Mouse (Mus musculus) heart, embryonic 15.5 days (tissue): ENCODE data around the gene Ppfia3. TPM values are rescaled to one million over a fixed set of nuclear protein-coding genes. Genes with fewer than 3 reads are reported as not detected.

Experiments
- ATAC-seq: fragments of 200-750 bp; cut with Nextera tagmentation; replicated peaks from 2 replicates; pipeline ENCODE4 v1.8.0; 2017; ENCODE audit warnings: low read depth, moderate TSS enrichment; ENCODE audit not compliant: insufficient number of reproducible peaks, insufficient read depth, low FRiP score
- H3K27ac ChIP-seq: fragments of 300-500 bp; sonication (generic); 2 replicates; pipeline ENCODE4 v1.5.1; 2015; ENCODE audit warnings: mild to moderate bottlenecking, inconsistent platforms
- H3K27me3 ChIP-seq: fragments of 300-500 bp; sonication (generic); 2 replicates; pipeline ENCODE4 v1.6.1; 2015; ENCODE audit warnings: inconsistent platforms
- H3K36me3 ChIP-seq: fragments of 300-500 bp; sonication (generic); 2 replicates; pipeline ENCODE4 v1.6.1; 2015; ENCODE audit warnings: mild to moderate bottlenecking, inconsistent platforms
- H3K4me1 ChIP-seq: fragments of 300-500 bp; sonication (generic); replicated peaks from 2 replicates; pipeline ENCODE4 v1.6.1; 2015; ENCODE audit warnings: inconsistent platforms
- H3K4me2 ChIP-seq: fragments of 300-500 bp; sonication (generic); 2 replicates; pipeline ENCODE4 v1.6.1; 2015; ENCODE audit warnings: inconsistent platforms, mild to moderate bottlenecking, moderate library complexity
- H3K4me3 ChIP-seq: fragments of 300-500 bp; sonication (generic); 2 replicates; pipeline ENCODE4 v1.5.1; 2015; ENCODE audit warnings: mild to moderate bottlenecking, inconsistent platforms
- H3K9ac ChIP-seq: fragments of 300-500 bp; sonication (generic); 2 replicates; pipeline ENCODE4 v1.6.1; 2015; ENCODE audit warnings: mild to moderate bottlenecking, inconsistent platforms
- H3K9me3 ChIP-seq: fragments of 300-500 bp; sonication (generic); replicated peaks from 2 replicates; pipeline ENCODE4 v1.6.1; 2016; ENCODE audit warnings: inconsistent platforms
- WGBS: fragments of 180-500 bp; shearing (Covaris S2); methylation state at CpG from one replicate; pipeline ENCODE4 v1.1.7; 2015; ENCODE audit warnings: mixed read lengths; 5-methylcytosine and 5-hydroxymethylcytosine counted together
- polyA plus RNA-seq: library from polyadenylated mRNA; unstranded; fragments of >200 nt; fragmentation: Nextera tagmentation; extraction: Ambion mirVana; gene quantifications from 2 replicates; pipeline ENCODE4 v1.2.1, GENCODE M21; 2015

Gene Ppfia3
- polyA plus RNA-seq = 1.6 and 2.1 TPM in 2 replicates

DNA sequence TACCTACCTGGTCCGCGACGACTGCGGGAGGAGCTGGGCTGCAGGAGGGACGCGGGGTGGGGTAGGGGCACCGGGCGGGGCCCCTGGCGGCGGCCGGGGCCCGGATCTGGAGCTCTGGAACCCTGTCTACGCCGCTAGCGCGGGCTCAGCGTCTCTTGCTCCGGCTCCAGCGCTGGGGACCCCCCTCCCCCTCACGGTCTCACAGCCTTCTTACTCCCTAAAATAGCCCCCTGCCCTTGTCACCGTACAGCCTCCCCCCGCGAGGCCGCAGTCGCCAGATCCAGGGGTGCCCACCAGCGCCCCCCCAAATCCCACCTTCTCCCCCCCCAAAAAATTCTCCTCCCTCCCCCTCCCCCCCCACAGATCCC, at the start of gene Ppfia3:
Gene Ppfia3, minus strand, starts transcription at position 368 of the 368 bp plus-strand sequence.
- peaks cover 72% of the 10 kb centered on the region for H3K27me3 ChIP-seq
- peak within 1 kb of the TSS; percentile 57 for H3K9ac ChIP-seq
- peak within 1 kb of the TSS; percentile 52 for H3K27ac ChIP-seq
- peak within 1 kb of the TSS; percentile 99 for H3K4me2 ChIP-seq
- no peaks in the 10 kb centered on the region for H3K36me3 ChIP-seq
- WGBS = under 1% methylated on average over 26 of the region's 26 CpGs
- H3K4me3 ChIP-seq = peak within 1 kb of the TSS; percentile 61
- ATAC-seq = peak; percentile 5; the same call in 1 of the 2 replicates
- H3K9me3 ChIP-seq = no peaks in the 10 kb centered on the region
- H3K4me1 ChIP-seq = peaks cover 41% of the 10 kb centered on the region

DNA sequence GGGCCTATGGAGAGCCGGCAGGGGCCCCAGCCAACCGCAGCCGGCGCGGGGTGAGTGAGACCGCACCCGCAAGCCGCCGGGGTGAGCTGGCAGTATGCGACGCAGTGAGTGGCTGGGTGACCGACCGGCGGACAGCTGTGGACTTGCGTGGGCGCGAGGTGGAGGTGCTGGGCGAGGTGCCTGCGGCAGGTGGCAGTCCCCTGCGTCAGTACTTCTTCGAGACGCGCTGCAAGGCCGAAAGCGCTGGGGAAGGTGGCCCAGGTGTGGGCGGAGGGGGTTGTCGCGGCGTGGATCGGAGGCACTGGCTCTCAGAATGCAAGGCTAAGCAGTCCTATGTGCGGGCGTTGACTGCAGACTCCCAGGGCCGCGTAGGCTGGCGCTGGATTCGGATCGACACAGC, 48.8 kb upstream of the Ppfia3 start:
- H3K27ac ChIP-seq = no peak overlapping the region
- no peaks in the 10 kb centered on the region for H3K36me3 ChIP-seq
- H3K9me3 ChIP-seq = no peaks in the 10 kb centered on the region
- no peak for ATAC-seq
- H3K4me1 ChIP-seq = peaks cover 40% of the 10 kb centered on the region
- H3K4me3 ChIP-seq = peak overlapping the region; percentile 10; the same call in 1 of the 2 replicates
- no peak overlapping the region for H3K9ac ChIP-seq
- peak overlapping the region; percentile 37 for H3K4me2 ChIP-seq
- 16% methylated on average over 37 of the region's 37 CpGs for WGBS
- peaks cover 94% of the 10 kb centered on the region for H3K27me3 ChIP-seq

DNA sequence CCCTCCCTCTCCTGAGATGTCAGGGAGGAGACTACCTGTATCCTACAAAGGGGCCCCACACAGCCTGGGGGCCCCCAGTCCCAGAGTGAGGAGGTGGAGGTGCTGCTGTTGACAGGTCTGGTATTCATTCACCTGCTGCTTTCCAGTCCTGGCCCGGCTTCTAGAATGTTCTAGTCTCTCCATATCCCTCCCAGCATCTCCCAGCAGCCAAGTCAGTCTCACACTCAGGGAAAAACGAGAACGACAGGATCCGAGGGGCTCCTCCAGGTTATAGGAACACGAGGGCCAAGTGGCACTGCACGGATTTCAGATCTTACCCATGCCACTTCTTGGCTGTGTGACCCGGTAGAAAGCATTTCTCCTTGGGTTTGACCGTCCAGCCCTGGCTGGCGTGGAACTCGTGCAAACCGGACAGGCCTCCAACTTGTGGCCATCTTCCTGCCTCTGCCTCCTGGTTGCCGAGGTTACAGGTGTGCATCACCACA, 48.0 kb upstream of the Ppfia3 start:
- WGBS = 40% methylated on average over 12 of the region's 12 CpGs
- Histone ChIP-seq H3K4me2 (peak overlapping the region; percentile 92; the same call in 1 of the 2 replicates), H3K27ac (no peak overlapping the region)

DNA sequence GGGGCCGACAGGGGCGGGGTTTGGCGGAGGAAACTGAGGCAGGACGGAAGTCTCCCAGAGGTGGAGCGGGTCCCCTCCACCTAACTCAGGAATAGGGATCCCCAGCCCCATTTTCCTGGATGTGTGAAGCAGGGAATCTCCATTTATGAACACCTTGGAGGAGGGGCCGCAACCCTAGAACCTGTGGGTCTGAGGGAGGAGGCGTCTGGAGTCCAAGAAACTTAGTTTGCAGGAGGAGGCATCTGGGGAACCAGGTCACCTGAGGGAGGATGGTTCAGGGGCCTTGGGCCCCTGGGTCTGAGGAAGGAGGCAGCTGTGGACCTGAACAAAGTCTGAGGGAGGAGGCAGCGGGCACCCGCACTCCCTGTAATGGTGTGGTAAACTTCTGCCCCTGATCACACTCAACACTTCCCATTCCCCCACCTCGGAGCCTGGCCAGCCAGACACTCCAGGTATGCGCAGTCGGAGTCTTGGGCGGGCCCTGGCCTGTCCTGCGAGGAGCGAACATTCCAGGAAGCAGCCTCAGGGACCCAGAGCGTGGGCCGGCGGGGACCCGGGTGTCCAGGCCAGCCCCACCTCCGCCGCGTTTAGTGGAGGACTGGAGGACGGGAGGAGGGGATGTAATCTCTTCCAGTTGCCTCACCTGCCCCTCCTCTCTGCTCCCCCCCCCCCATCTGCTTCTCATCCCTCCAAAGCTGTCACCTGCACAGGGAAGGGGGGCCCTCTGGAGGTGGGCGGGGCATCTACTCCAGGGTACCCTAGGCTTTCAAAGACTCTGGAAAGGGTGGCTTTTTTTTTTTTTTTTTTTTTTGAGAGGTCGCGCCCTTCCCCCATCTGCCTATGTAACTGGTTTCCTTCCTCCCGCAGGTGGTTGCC, 47.3 kb upstream of the Ppfia3 start:
- Histone ChIP-seq H3K27me3 (peaks cover 93% of the 10 kb centered on the region), H3K4me1 (peaks cover 40% of the 10 kb centered on the region), H3K36me3 (no peaks in the 10 kb centered on the region), H3K4me3 (peak overlapping the region; percentile 58), H3K9me3 (no peaks in the 10 kb centered on the region), H3K9ac (peak overlapping the region; percentile 52), H3K4me2 (peak overlapping the region; percentile 92), H3K27ac (peak overlapping the region; percentile 59)
- peak; percentile 29; the same call in 1 of the 2 replicates for ATAC-seq
- WGBS = 2% methylated on average over 23 of the region's 27 CpGs

More for the DNA sequence above, 48.0 kb upstream of the Ppfia3 start:
- no peaks in the 10 kb centered on the region for H3K9me3 ChIP-seq
- peak overlapping the region; percentile 58; the same call in 1 of the 2 replicates for H3K4me3 ChIP-seq
- ATAC-seq = no peak
- H3K4me1 ChIP-seq = peaks cover 40% of the 10 kb centered on the region
- peaks cover 94% of the 10 kb centered on the region for H3K27me3 ChIP-seq
- no peak overlapping the region for H3K9ac ChIP-seq
- H3K36me3 ChIP-seq = no peaks in the 10 kb centered on the region

DNA sequence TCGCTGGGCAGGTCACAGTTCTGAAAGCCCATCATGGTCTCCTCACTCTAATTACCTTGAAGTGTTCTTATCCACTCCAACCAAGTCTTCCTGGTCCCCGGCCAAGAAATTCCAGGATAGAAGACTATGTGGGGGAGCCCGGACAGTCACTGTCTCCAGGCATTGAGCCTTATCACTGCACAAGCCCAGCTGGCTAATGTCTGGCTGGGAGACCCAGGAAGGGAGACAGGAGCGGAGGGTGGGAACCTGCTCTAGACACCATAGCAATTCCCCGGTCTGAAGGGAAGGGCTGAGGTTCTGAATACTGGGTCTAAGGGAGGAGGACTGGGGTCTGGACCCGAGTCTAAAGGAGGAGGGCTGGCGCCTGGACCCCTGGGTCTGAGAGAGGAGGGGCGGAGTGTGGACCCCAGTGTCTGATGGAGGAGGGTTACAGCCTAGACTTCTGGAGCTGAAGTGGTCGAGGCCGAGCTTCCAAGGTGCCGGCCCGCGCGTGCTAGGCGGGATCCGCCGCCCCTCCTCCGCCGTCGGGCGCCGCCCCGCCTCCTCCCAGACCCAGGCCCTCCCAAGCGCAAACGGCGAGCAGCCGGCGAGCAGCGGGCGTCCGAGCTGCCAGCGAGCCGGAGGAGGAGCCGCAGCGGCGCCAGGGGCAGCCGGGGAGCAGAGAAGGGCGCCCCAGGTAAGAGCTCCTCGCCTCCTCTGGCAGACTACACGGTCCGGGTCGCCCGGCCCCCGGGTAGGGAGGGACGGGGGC, 46.5 kb upstream of the Ppfia3 start, which contains the start of gene Ntf5:
Gene Ntf5, plus strand, starts transcription at position 583 of the 751 bp plus-strand sequence.
- Histone ChIP-seq H3K4me2 (peak within 1 kb of the TSS; percentile 92), H3K27ac (peak within 1 kb of the TSS; percentile 59)

DNA sequence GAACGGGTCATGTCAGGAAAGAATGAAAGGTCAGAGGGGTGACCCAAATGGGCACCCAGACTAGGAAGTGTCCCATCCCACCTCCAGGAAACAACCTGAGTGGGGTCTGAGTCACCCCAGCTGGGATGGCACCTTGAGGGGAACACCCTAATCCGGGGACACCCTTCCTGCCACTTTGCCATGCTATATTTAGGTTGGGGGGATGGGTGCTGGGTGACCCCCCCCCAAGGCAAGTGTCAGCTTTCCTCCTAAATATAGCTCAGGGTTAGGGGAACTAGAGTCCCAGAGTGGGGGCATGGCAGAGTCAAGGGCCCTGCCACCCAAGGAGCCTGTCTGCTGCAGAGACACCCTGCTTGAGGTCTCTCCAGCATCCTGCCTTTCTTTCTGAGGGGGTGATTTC, 45.6 kb upstream of the Ppfia3 start:
- Histone ChIP-seq H3K9ac (no peak overlapping the region), H3K4me2 (no peak overlapping the region), H3K4me1 (peaks cover 35% of the 10 kb centered on the region), H3K27me3 (peaks cover 93% of the 10 kb centered on the region), H3K4me3 (no peak overlapping the region), H3K9me3 (no peaks in the 10 kb centered on the region), H3K36me3 (no peaks in the 10 kb centered on the region), H3K27ac (no peak overlapping the region)
- WGBS = 34% methylated on average over 2 of the region's 2 CpGs
- no peak for ATAC-seq

More for the DNA sequence above, 46.5 kb upstream of the Ppfia3 start, which contains the start of gene Ntf5:
- no peaks in the 10 kb centered on the region for H3K9me3 ChIP-seq
- peak within 1 kb of the TSS; percentile 52 for H3K9ac ChIP-seq
- no peaks in the 10 kb centered on the region for H3K36me3 ChIP-seq
- WGBS = 1% methylated on average over 45 of the region's 45 CpGs
- H3K4me3 ChIP-seq = peak within 1 kb of the TSS; percentile 58
- H3K27me3 ChIP-seq = peaks cover 93% of the 10 kb centered on the region
- peaks cover 39% of the 10 kb centered on the region for H3K4me1 ChIP-seq
- ATAC-seq = peak; percentile 28

DNA sequence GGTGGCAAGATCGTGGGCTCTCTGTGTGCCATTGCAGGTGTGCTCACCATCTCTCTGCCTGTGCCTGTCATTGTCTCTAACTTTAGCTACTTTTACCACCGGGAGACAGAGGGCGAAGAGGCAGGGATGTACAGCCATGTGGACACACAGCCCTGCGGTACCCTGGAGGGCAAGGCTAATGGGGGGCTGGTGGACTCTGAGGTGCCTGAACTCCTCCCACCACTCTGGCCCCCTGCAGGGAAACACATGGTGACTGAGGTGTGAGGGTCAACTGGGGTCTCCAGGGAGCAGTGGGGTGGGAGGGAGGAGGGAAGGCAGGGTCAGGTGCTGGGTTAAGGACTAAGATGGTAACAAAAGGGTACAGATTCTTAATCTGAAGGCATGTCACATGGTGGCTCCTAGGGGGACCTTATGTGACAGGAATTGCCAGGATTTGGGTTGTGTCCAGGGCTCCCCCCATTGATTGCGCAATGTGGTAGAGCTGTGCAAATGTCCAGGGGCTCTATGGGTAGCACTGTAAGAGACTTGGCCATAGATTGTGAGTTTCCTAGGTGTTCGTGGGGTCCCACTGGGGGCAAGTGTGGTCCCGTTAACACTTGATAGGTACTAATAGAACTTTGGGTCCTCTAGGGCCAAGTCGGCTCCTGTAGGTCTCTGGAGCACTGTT, 42.8 kb upstream of the Ppfia3 start:
- no peak for ATAC-seq

DNA sequence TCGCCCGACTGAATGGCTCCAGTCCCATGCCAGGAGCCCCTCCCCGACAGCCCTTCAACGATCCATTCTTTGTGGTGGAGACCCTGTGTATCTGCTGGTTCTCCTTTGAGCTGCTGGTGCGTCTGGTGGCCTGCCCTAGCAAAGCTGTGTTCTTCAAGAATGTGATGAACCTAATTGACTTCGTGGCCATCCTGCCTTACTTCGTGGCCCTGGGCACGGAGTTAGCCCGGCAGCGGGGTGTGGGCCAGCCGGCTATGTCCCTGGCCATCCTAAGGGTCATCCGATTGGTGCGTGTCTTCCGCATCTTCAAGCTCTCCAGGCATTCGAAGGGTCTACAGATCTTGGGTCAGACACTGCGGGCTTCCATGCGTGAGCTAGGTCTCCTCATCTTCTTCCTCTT, 42.1 kb upstream of the Ppfia3 start:
- Histone ChIP-seq H3K4me3 (no peak overlapping the region), H3K4me2 (no peak overlapping the region), H3K36me3 (no peaks in the 10 kb centered on the region), H3K27me3 (peaks cover 86% of the 10 kb centered on the region), H3K9me3 (no peaks in the 10 kb centered on the region), H3K4me1 (peaks cover 35% of the 10 kb centered on the region), H3K27ac (no peak overlapping the region), H3K9ac (no peak overlapping the region)
- 83% methylated on average over 17 of the region's 17 CpGs for WGBS
- no peak for ATAC-seq

More for the DNA sequence above, 42.8 kb upstream of the Ppfia3 start:
- Histone ChIP-seq H3K4me3 (no peak overlapping the region), H3K36me3 (no peaks in the 10 kb centered on the region), H3K4me2 (no peak overlapping the region), H3K27ac (no peak overlapping the region), H3K9ac (no peak overlapping the region), H3K9me3 (no peaks in the 10 kb centered on the region), H3K4me1 (peaks cover 42% of the 10 kb centered on the region), H3K27me3 (peaks cover 93% of the 10 kb centered on the region)
- WGBS = 76% methylated on average over 8 of the region's 8 CpGs

DNA sequence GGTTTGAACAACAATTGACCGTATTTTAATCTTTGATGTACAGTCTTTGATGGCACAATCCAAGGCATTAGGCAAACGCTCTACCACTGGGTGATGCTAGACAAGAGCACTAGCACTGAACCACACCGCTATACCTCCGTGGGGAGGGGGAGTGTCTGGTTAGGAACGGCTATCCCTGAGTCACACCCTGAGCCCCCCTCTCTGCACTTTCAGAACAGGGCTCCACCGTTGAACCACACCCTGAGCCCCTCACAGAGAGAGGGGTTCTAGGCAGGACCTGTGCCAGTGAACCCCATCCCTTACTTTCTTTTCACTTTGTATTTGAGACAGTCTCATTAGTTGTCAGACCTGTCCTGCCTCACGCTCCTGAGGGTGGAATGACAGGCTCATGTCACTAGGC, 41.5 kb upstream of the Ppfia3 start:
- Histone ChIP-seq H3K9me3 (no peaks in the 10 kb centered on the region), H3K9ac (no peak overlapping the region), H3K4me1 (peaks cover 29% of the 10 kb centered on the region), H3K36me3 (no peaks in the 10 kb centered on the region), H3K27me3 (peaks cover 80% of the 10 kb centered on the region), H3K4me3 (no peak overlapping the region), H3K27ac (no peak overlapping the region), H3K4me2 (no peak overlapping the region)
- no peak for ATAC-seq
- whole genome bisulfite sequencing = 73% methylated on average over 7 of the region's 7 CpGs

DNA sequence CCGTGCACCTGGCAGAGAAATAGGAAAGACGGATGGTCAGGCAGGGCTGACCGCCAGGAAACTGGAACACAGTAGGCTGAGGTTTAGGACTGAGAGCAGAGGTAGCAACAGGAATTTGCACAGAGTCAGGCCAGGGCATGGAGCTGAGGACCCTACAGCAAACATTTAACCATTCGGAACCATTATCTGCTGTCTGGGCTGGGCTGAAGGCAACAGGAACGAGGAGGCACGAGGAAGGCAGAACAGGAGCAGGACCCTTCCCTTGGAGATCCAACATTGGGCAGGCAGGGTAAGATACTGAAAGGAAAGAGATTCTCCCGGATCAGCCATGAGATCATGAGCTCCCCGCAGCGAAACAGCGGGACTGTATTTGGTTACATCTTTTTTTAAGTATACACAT, 41.0 kb upstream of the Ppfia3 start:
- no peak overlapping the region for H3K27ac ChIP-seq
- no peaks in the 10 kb centered on the region for H3K36me3 ChIP-seq
- peaks cover 77% of the 10 kb centered on the region for H3K27me3 ChIP-seq
- no peak overlapping the region for H3K4me3 ChIP-seq
- ATAC-seq = no peak
- peaks cover 24% of the 10 kb centered on the region for H3K4me1 ChIP-seq
- 76% methylated on average over 10 of the region's 10 CpGs for WGBS
- H3K4me2 ChIP-seq = no peak overlapping the region
- no peak overlapping the region for H3K9ac ChIP-seq
- H3K9me3 ChIP-seq = no peaks in the 10 kb centered on the region
